Comparison of ENCODE assay signal across 16 mouse cellular contexts in the genomic region with DNA sequence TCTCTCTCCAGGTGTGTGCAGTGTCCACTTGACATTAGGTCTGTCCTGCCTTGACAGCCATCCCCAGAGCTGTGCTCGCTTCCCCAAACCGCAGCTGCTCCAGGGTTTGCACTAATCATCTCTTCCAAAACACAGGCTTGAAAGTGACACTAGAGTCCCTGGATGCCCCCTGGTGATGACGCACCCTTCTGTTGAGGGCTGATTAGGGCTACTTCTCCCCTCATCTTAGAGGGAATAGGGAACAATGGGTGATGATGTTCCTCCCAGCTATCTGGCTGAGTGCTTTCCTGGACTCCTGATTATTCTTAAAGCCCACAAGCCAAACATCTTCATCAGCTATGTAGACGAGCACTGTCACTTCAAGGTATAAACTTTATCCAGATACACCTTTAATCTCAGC.
"Had no signal": no experiment of that assay in that cellular context is flagged by ENCODE, and none has a peak within 500 bp of the region (broad histone marks: within the 10 kb centered on the region; RNA-seq: fewer than 3 reads in every experiment).

No protein-coding gene starts in this region.

- H3K4me1 ChIP-seq: neural tube, embryonic 12.5 days; neural tube, embryonic 13.5 days; neural tube, embryonic 15.5 days; stomach, embryonic 15.5 days had no signal

- DNase-seq: retina, postnatal 1 day; right cerebral cortex, adult 18-20 months; right cerebral cortex, postnatal 14 days; right cerebral cortex, postnatal 25 days; right cerebral cortex, postnatal 4 days; spleen, adult 18-20 months; thymus, adult 18-20 months; thymus, adult 2 months; thymus, postnatal 14 days; thymus, postnatal 36 days; thymus, postnatal 4 days had no signal

- H3K27ac ChIP-seq: neural tube, embryonic 12.5 days; neural tube, embryonic 13.5 days; neural tube, embryonic 15.5 days; stomach, embryonic 15.5 days; stomach, postnatal 0 days had no signal

- H3K4me3 ChIP-seq: neural tube, embryonic 12.5 days; neural tube, embryonic 13.5 days; neural tube, embryonic 15.5 days; stomach, embryonic 15.5 days had no signal

- H3K4me2 ChIP-seq: neural tube, embryonic 12.5 days; neural tube, embryonic 13.5 days; neural tube, embryonic 15.5 days; stomach, embryonic 15.5 days had no signal

- H3K36me3 ChIP-seq: neural tube, embryonic 12.5 days; neural tube, embryonic 13.5 days; stomach, embryonic 15.5 days had no signal

- H3K9ac ChIP-seq: neural tube, embryonic 12.5 days; neural tube, embryonic 13.5 days; neural tube, embryonic 15.5 days; stomach, embryonic 15.5 days had no signal

- H3K9me3 ChIP-seq: neural tube, embryonic 12.5 days; neural tube, embryonic 13.5 days; neural tube, embryonic 15.5 days; stomach, embryonic 15.5 days had no signal

- H3K27me3 ChIP-seq: neural tube, embryonic 12.5 days; neural tube, embryonic 13.5 days; neural tube, embryonic 15.5 days; stomach, embryonic 15.5 days had no signal
